Mouse (Mus musculus) forebrain, postnatal 0 days (tissue): ENCODE measurements around the gene Nsun2. TPM values are rescaled to one million over a fixed set of nuclear protein-coding genes. Genes with fewer than 3 reads are reported as not detected.

Source experiments
- ATAC-seq: fragments of 200-750 bp; cut with Nextera tagmentation; 2 replicates; pipeline ENCODE4 v1.8.0; 2017; ENCODE audit warnings: mild to moderate bottlenecking, moderate library complexity
- DNase-seq: peaks from one replicate; pipeline ENCODE4 v3.0.0-alpha.2; 2015
- H3K27ac ChIP-seq: fragments of 300-500 bp; sonication (generic); 2 replicates; pipeline ENCODE4 v1.5.1; 2014; ENCODE audit warnings: low read depth, mild to moderate bottlenecking, antibody characterized with exemption, low read length, moderate library complexity, mixed read lengths
- H3K27me3 ChIP-seq: fragments of 300-500 bp; sonication (generic); 2 replicates; pipeline ENCODE4 v1.6.1; 2014; ENCODE audit warnings: mild to moderate bottlenecking, low read length, mixed read lengths; ENCODE audit not compliant: insufficient read depth
- H3K36me3 ChIP-seq: fragments of 300-500 bp; sonication (generic); 2 replicates; pipeline ENCODE4 v1.6.1; 2014; ENCODE audit warnings: mild to moderate bottlenecking, moderate library complexity; ENCODE audit not compliant: insufficient read depth
- H3K4me1 ChIP-seq: fragments of 300-500 bp; sonication (generic); 2 replicates; pipeline ENCODE4 v1.6.1; 2014; ENCODE audit warnings: antibody characterized with exemption; ENCODE audit not compliant: insufficient read depth
- H3K4me2 ChIP-seq: fragments of 300-500 bp; sonication (generic); 2 replicates; pipeline ENCODE4 v1.6.1; 2014; ENCODE audit warnings: low read depth, mild to moderate bottlenecking, moderate library complexity
- H3K4me3 ChIP-seq: fragments of 300-500 bp; sonication (generic); 2 replicates; pipeline ENCODE4 v1.5.1; 2014; ENCODE audit warnings: low read depth, low read length, mixed read lengths
- H3K9ac ChIP-seq: fragments of 300-500 bp; sonication (generic); 2 replicates; pipeline ENCODE4 v1.6.1; 2014; ENCODE audit warnings: mild to moderate bottlenecking
- H3K9me3 ChIP-seq: fragments of 300-500 bp; sonication (generic); 2 replicates; pipeline ENCODE4 v1.6.1; 2016; ENCODE audit warnings: low read length
- CTCF ChIP-seq: sonication (generic); IDR thresholded peaks from 2 replicates; pipeline ENCODE4 v1.5.1; 2016; ENCODE audit warnings: antibody characterized with exemption, control low read depth, low read depth
- WGBS: fragments of 180-500 bp; shearing (Covaris S2); extraction: QIAGEN DNeasy Blood & Tissue Kit; methylation state at CpG from one replicate; pipeline ENCODE4 v1.1.7; 2014; 5-methylcytosine and 5-hydroxymethylcytosine counted together
- polyA plus RNA-seq: library from polyadenylated mRNA; unstranded; fragments of >200 nt; fragmentation: Nextera tagmentation; extraction: Ambion mirVana; gene quantifications from 2 replicates; pipeline ENCODE4 v1.2.1, GENCODE M21; 2015
- total RNA-seq: library from RNA; depleted of rRNA; stranded (reverse); fragments of >200 nt; gene quantifications from 2 replicates; pipeline ENCODE4 v1.2.3, GENCODE M21; 2014

The Nsun2 gene
- total and polyA plus RNA-seq, 2 experiments from 2014 or later, result 64.3 to 74.4 TPM

DNA sequence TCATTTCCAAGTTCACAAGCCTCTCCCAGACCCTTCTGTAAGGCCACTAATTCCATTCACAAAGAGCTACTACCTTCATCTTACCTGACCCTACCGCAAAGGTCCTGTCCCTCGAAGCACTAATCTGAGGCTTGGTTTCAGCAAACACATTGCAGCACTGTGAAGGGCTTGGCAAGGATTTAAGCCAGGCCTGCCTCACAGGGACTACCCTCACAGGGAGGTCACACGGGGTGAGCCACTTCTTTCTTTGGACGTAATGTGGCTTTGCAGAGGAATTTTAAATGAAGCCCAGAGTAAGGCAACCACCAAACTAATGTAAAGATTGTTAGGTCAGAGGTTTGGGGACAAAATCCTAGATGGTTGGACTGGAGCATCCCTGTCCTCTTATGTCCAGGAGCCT is 107.0 kb downstream of the Nsun2 start:
- H3K36me3 ChIP-seq, result peaks cover 37% of the 10 kb centered on the region
- no peaks in the 10 kb centered on the region for H3K4me1 ChIP-seq
- H3K9ac ChIP-seq, result no peak overlapping the region
- no peak overlapping the region for H3K4me2 ChIP-seq
- TF ChIP-seq CTCF, result no peak
- WGBS, result 83% methylated on average over 4 of the region's 4 CpGs
- DNase-seq (no peak), ATAC-seq (no peak)
- no peak overlapping the region for H3K27ac ChIP-seq
- no peak overlapping the region for H3K4me3 ChIP-seq
- H3K9me3 ChIP-seq, result no peaks in the 10 kb centered on the region
- H3K27me3 ChIP-seq, result no peaks in the 10 kb centered on the region

DNA sequence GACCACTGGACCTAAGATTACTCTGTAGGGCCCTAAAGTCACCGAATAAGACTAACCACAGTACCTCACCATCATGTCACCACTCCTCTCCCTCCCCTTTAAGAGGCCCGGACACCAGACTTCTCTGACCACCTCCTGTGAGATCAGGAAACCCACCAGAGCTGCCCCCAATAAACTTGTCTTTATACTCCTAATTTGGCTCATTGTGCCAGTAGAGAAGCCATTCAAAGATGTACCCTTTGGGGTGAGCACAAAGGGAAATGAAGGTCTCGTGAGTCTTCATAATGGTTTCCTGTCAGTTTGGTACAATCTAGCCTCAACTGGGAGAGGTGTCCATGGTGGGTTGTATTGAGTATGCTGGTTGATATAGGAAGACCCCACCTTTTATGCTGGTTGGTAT is 107.5 kb downstream of the Nsun2 start:
- TF ChIP-seq CTCF, result no peak

DNA sequence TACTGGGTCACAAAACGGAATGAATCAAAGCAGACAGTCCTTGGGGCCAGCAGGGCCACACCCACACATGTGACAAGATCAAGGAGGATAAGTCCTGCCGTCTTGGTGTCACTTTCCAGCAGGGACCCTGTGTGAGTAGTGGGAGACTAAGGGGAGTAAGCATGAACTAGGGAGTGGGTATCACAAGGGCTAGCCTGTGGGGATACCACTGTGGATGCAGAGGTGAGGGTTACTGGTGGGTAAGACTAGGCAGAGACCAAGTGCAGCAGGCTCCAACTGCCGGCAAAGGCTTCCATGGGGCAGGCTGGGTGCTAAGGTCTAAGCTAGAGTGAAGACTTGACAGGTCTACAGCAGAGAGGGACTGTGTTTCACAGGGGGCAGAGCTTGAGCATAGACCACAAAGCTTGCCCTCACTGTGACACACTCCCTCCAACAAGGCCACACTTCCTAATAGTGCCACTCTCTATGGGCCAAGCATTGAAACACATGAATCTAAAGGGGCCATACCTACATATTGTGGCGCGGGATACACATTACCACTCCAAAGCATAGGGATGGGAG is 109.2 kb downstream of the Nsun2 start:
- no peaks in the 10 kb centered on the region for H3K4me1 ChIP-seq
- H3K27me3 ChIP-seq, result no peaks in the 10 kb centered on the region
- H3K9me3 ChIP-seq, result no peaks in the 10 kb centered on the region
- DNase-seq, result no peak
- no peak for TF ChIP-seq CTCF
- H3K4me2 ChIP-seq, result no peak overlapping the region
- WGBS, result 87% methylated on average over 5 of the region's 5 CpGs
- no peak overlapping the region for H3K27ac ChIP-seq
- no peak overlapping the region for H3K9ac ChIP-seq
- ATAC-seq, result no peak
- H3K4me3 ChIP-seq, result no peak overlapping the region
- peaks cover 26% of the 10 kb centered on the region for H3K36me3 ChIP-seq

More for the DNA sequence above, 107.5 kb downstream of the Nsun2 start:
- Histone ChIP-seq H3K9ac (no peak overlapping the region), H3K9me3 (no peaks in the 10 kb centered on the region), H3K4me3 (no peak overlapping the region), H3K27me3 (no peaks in the 10 kb centered on the region), H3K4me2 (no peak overlapping the region), H3K36me3 (peaks cover 33% of the 10 kb centered on the region), H3K4me1 (no peaks in the 10 kb centered on the region), H3K27ac (no peak overlapping the region)
- DNase-seq (no peak), ATAC-seq (no peak)
- WGBS, result 79% methylated on average over 3 of the region's 3 CpGs

DNA sequence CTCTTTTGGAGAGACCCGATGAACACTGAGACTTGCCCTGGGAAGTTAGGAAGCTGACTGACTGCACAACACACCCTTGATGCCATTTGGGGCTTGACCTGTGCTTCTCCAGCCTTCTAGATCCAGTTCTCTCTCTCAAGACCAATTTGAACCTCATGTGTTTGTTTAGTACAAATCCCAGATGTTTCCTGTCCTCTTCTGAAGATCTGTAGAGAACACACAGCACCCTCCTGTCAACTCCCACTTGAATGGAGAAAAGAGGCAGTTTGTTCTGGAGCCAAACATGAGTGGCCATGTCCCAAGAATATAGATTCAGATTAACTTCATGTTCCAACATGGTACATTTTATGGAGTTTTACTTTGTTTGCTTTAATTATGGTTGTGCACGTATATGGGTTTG is 110.4 kb downstream of the Nsun2 start:
- 97% methylated on average over 2 of the region's 2 CpGs for WGBS
- Histone ChIP-seq H3K4me2 (no peak overlapping the region), H3K4me1 (no peaks in the 10 kb centered on the region), H3K4me3 (no peak overlapping the region), H3K36me3 (peaks cover 18% of the 10 kb centered on the region; the same call in 1 of the 2 replicates), H3K9ac (no peak overlapping the region), H3K9me3 (no peaks in the 10 kb centered on the region), H3K27me3 (no peaks in the 10 kb centered on the region), H3K27ac (no peak overlapping the region)
- no peak for TF ChIP-seq CTCF
- no peak for ATAC-seq
- DNase-seq, result no peak

DNA sequence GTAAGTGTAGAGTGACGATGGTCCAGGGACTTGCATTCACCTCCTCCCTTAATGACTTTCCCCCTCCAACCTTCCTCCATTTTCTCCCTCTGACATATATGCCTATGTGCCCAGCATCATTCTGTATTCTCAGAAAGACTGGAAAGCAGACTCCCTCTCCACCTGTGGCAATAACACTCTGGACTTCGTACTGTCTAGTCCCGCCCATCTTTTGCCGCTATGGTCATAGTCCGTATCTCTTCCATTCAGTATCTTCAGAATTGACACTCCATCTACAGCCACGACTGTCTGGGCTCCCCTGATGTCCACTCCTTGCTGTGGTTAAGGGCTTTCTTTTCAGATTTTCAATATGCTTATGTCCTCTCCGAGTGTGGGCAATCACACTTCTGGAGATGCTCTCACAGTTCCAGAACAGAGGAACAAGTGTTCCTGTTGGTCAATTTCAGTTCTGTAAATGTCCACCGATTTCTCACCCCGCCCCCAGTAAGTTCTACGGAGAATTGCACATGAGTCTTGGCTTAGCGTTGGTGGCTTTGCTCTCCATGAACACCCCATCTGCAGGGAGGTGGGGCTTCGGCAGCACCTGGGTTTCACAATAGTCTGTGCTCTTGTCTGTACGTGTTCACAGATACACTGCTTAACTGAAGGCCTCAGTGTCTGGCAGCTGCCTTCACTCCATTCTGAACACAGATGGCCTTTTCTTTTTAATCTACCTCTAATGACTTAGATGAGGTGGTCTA is 111.1 kb downstream of the Nsun2 start:
- Histone ChIP-seq H3K4me2 (no peak overlapping the region), H3K4me1 (no peaks in the 10 kb centered on the region), H3K27me3 (no peaks in the 10 kb centered on the region), H3K4me3 (no peak overlapping the region), H3K9me3 (no peaks in the 10 kb centered on the region), H3K9ac (no peak overlapping the region), H3K27ac (no peak overlapping the region), H3K36me3 (peaks cover 16% of the 10 kb centered on the region; the same call in 1 of the 2 replicates)
- no peak for TF ChIP-seq CTCF
- ATAC-seq (no peak), DNase-seq (no peak)
- 86% methylated on average over 13 of the region's 13 CpGs for WGBS

DNA sequence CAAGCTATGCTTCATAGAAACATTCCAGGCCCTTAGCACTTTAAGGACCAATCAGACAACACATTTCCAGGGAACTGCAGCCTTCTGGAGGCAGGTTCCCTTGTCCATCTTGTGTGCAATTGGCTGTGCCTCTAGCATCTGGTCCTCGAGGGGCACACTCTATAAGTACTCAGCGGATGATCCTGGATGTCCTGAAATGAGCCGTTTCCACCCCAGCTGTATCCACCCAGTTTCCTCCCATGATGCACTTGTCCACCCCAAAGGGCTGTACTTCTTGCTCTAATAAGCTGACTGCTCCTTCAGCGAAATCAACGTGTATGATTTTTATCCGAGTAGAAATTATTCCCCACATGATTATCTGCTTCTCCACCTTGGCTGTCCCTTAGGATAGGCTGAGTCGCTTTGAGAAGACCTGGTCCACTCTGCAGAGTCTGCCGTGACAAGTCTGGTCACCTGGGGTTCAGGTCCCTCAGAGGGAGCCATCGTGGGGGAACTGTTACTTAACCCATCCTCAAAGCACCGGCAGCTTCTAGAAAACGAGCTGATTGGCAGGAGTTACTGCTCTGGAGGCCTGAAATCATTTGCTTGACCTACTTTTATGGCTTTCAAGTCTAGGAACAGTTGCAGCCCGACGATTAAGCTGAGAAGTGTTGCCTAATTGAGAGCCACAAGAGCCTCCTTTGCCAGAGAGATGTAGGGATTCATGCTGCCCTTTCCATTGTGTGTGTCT is 112.3 kb downstream of the Nsun2 start:
- Histone ChIP-seq H3K4me3 (no peak overlapping the region), H3K9ac (no peak overlapping the region), H3K27me3 (no peaks in the 10 kb centered on the region), H3K4me2 (no peak overlapping the region), H3K4me1 (no peaks in the 10 kb centered on the region), H3K36me3 (peaks cover 8% of the 10 kb centered on the region; the same call in 1 of the 2 replicates), H3K27ac (no peak overlapping the region), H3K9me3 (no peaks in the 10 kb centered on the region)
- no peak for DNase-seq
- no peak for ATAC-seq
- TF ChIP-seq CTCF, result no peak
- 72% methylated on average over 13 of the region's 13 CpGs for WGBS

DNA sequence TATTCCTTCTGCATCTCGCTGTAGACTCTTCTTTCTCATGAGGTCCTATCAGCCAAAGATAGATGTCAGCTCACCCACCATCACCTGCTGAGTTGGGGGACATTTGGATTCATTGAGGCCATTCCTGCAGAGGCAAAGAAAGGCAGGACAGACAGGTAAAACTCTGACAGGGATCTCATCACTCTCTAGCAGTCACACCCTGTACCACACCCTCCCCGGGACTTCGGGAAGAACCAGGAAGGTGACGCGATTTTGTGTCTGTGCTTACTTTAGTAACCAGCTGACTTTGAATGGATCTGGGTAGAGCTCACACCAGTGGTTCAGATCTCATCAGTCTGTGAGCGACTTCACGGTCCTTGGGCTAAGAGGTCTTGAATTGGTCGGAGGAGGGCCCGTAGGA is 112.9 kb downstream of the Nsun2 start:
- no peak for DNase-seq
- Histone ChIP-seq H3K4me1 (no peaks in the 10 kb centered on the region), H3K36me3 (peaks cover 8% of the 10 kb centered on the region; the same call in 1 of the 2 replicates), H3K9me3 (no peaks in the 10 kb centered on the region), H3K9ac (no peak overlapping the region), H3K27ac (no peak overlapping the region), H3K4me3 (no peak overlapping the region), H3K4me2 (no peak overlapping the region), H3K27me3 (no peaks in the 10 kb centered on the region)
- 82% methylated on average over 9 of the region's 9 CpGs for WGBS
- ATAC-seq, result no peak
- TF ChIP-seq CTCF, result no peak
